Mouse (Mus musculus) layer of hippocampus, postnatal 10 days (tissue): ENCODE data around the gene Kiz. TPM values are rescaled to one million over a fixed set of nuclear protein-coding genes. Genes with fewer than 3 reads are reported as not detected.

Source experiments
- DNase-seq, 2 experiments: peaks; one replicate each; pipeline ENCODE4 v3.0.0; 2021; ENCODE audit warnings: low spot score in 2 of 2
- long read RNA-seq: library from polyadenylated mRNA; stranded (forward); transcript quantifications from one replicate; pipeline ENCODE4 v2.0.0, GENCODE M21; 2023
- total RNA-seq, 2 experiments: library from RNA; stranded (reverse); gene quantifications; 2 replicates each; pipeline ENCODE4 v1.2.3; 2021

Gene Kiz
- total RNA-seq: 10 to 100 TPM; 15.5 to 16.0 TPM
- long read RNA-seq, transcript Kiz-201 (14 exons, 2,183 nt): major isoform, 18 of 24 reads
- long read RNA-seq, partial matches to known transcripts: 1 of 24 reads
- long read RNA-seq, other reads (novel, unspliced or antisense): 5 of 24 reads

GRCm38 (mm10) chr2:146855599-146856039 is at the start of gene Kiz:
Kiz (plus strand) TSS chr2:146855864.
- peak; percentile 87 to 92 for DNase-seq

DNA sequence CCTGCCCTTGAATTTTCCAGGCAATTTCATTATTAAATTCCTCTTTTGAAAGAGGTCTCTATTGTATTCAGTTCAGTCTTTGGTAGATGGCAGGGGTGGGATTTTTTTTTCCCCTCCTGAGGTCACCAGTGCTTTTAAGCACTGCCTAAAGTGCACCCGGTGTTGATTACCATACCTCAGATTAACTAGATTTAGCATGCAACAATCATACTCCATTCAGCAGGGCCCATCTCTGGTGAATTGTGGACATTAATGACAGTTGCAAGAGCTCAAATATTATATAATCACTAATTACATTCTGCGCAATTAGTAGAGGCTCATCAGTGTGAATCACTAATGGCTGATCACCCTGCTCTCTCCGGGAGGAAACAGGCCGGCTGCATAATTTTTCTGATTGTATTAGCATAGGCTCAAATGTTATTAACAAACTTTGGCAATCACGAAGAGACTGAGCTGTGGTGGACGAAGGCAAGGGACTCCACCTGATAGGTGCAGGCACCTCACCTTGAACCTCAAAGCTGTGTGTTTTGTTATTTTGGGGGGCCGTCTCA is 45.9 kb upstream of the Kiz start:
- no peak for DNase-seq

- peak; percentile 8 to 20 for DNase-seq
Observed at GRCm38 (mm10) chr2:146810695-146811094, 45.0 kb upstream of the Kiz start.

DNA sequence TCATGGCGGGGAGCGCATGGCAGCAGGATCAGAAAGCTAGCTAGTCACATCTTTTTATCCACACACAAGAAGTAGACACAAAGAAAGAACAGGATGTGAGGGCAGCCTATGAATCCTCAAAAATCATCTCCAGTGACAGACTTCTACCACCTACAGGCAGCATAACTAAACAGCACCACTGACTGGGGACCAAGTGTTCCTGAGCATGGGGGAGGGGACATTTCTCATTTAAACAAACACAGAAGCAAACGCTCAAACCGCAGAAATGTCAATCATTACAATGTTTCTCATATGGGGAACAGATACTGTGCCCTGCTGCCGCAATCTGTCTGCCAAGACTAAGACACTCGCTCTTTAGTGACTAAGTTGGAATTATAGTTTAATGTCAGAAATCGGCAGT is 40.7 kb upstream of the Kiz start:
- DNase-seq: peak; percentile 6 to 24

DNA sequence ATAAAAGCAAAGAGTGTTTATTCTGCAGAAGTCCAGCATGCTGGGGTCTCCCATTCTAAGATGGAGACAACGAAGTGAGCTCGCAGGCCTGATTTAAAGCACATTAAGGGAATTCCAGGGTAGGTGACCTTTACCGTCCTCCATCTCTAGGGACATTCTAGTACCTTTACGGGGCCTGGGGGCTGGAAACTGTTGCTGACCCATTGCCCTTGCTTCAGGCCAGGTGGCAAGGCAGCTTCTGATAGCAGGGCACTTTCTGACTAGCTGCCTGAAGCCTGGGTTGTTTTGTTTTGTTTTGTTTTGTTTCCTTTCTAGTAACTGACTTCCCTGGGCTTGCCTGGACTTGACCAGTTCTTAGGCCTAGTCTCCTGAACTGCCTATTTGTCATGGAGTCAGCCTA is 36.6 kb upstream of the Kiz start:
- no peak for DNase-seq

- DNase-seq: no peak
Observed at GRCm38 (mm10) chr2:146823483-146823951, 32.1 kb upstream of the Kiz start.

GRCm38 (mm10) chr2:146824043-146824442 is 31.6 kb upstream of the Kiz start:
- DNase-seq: no peak

GRCm38 (mm10) chr2:146828006-146828405 is 27.7 kb upstream of the Kiz start:
- no peak for DNase-seq

GRCm38 (mm10) chr2:146833222-146834063 is 22.2 kb upstream of the Kiz start:
- peak in 1 of 2 experiments; percentile 4 for DNase-seq

DNA sequence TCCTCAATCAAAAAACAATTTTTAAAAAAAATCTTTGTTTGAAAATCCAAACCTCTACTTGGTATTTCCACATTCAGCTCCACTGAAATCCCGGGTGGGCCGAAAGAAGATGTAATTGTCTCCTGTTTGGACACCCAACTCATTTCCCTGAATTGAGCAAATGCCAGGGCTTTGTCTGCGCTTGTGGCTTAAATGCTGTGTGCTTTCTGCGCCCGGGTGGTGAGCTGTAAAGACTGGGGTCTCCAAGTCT is 21.7 kb upstream of the Kiz start:
- DNase-seq: no peak

GRCm38 (mm10) chr2:146834314-146835201 is 21.1 kb upstream of the Kiz start:
- DNase-seq: peak; percentile 41 to 58

GRCm38 (mm10) chr2:146835241-146835990 is 20.2 kb upstream of the Kiz start:
- DNase-seq: peak; percentile 12 to 27

- DNase-seq: peak in 1 of 2 experiments; percentile 10
Observed at GRCm38 (mm10) chr2:146836246-146836645, 19.4 kb upstream of the Kiz start.

GRCm38 (mm10) chr2:146836871-146837550 is 18.7 kb upstream of the Kiz start:
- peak; percentile 10 to 32 for DNase-seq

DNA sequence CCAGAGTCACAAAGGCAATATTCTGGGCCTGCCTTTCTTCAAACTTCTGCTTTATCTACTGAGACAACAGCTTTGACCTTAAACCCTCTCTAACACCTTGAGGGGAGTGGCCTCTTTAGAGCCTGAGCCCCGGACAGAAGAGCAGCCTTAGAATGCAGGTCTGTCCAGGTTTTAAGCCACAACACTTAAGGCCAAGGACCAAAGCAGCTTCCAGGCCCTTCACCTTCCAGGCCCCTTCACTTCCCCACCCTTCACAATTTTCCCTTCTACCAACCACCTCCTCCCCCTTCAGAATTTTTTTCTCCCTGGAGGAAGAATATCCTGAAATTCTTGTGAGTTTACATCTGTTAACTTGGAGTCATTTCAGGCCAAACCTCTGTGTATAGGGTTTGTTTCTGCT is 18.0 kb upstream of the Kiz start:
- no peak for DNase-seq

DNA sequence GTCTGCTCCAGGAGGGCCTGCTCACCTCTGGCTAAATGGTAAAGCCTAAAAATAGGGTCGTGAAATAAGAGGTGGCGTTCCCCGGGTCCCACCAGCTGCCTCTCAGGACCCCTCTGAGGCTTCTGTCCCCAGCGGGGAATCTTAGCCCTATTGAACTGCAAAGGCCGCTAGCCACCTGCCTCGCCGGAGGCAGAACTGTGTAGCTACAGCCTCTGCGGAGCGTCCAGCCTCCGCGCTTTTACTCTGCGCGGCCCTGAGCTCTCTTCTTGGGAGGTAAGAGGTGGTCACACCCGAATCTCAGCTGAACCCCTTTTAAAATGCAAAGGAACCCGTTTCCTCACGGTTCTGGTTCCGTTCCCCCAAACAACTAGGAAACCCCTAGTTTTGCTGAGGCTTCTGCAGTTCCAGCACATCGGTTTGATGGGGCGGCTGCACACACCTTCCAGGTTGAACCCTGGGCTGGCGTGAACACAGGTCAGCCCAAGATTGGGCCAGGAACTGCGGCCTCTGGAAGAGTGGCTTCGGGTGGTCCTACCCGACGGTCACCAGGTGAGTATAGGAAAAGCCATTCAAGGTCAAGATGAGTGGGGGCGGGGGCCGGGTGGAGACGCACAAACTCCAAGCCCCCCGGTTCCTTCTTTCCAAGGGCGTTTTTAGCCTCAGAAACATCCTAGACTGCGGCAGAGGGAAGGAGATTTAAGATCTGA is 16.9 kb upstream of the Kiz start:
- peak in 1 of 2 experiments; percentile 10 for DNase-seq

DNA sequence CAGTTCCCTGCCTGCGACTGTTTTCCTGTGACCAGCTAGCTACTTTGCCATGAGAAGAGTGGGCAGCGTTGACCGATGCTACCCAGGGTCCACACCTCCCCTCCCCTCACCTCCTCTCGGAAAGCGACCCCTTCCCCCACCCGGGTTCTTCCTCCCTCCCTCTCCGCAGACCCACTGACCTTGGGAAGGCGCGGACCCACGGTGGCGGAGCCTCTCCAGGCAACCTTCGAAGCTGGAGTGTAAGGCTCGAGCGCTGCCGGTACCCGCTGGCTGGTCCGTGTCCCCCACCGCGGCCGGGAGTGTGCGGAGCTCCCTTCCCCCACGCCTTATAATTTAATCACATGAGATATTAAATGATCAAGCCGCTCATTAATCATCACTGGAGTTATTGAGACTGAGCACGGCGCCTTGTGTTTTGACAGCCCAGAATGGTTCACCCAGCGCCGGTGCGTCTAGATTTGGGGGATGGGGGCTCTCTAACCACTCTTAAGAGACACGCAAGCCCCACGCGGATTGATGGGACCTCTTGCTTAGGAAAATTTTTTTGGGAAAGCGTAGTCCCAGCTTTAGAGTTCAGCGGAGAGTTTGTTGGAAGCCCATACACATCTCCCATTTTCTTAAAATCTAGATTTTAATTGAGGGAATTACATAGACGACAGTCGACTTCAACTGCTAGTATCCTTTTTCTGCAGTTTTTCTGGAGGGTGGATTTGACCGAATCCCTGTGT is 16.2 kb upstream of the Kiz start:
- DNase-seq: peak; percentile 24 to 31

GRCm38 (mm10) chr2:146847863-146848262 is 7.8 kb upstream of the Kiz start:
- no peak for DNase-seq

DNA sequence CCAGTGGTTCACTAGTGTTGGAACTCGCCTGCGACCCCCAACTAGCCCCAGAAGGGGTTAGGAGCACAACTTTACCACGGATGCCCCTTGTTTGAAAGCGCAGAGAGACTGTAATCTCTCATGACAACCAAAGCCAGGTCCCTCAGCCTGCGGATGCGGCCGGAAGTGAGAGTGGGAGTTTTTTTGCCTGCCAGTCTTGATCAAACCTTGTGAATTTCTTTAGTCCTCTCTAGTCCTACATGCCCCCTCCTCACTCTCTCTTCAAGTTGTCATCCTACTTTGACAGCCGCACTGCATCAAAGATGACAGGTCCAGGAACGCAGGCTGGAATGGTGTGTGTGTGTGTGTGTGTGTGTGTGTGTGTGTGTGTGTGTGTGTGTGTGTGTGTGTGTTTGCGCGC is 456 bp downstream of the Kiz start:
- no peak for DNase-seq
